Mouse (Mus musculus) ZHBTc4 (cell line): ENCODE data around the gene Olfr1216.
"Not testable (repeated sequence)": the region's sequence is repeated elsewhere in the genome, so short reads cannot be mapped to it uniquely, and the experiment has no call there.

Experiments
- DNase-seq: peaks from one replicate; pipeline ENCODE4 v3.0.0-alpha.2; 2011; ENCODE audit warnings: low read depth, low spot score

Gene Olfr1216

DNA sequence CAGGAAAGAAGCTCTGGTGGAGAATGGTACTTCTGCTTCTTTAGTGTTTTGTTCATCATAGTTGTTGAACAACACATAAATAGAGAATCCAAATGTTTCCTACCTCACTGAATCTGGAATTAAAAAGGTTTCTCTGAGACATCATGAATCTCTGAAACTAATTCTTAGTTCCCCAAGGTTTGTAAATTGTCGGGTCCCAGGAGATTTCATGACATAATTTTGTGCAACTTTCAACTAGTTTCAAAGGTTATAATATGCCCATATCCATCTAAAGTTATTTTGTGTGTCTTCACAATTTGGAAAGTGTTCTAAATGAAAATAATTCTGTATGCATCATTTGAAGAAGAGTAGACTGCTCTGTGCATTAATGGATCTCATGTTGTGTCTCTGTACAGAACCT, at the start of gene Olfr1216:
Gene Olfr1216 (minus strand): TSS at position 101 of the 400 bp plus-strand sequence.
- no peak for DNase-seq

DNA sequence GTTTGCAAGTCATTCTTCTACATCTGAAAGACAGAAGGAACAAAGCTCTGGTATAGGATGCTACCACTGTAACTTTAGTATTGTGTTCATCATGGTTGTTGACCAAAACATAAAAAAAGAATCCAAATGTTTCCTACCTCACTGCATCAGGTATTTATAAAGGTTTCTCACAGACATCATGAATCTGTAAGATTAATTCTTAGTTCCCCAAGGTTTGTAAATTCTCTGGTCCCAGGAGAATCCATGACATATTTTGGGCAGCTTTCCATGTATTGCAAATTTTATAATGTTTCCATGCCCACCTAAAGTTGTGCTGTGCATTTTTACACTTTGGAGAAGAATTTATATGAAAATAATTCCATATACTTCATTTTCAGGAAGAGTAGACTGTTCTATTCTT, 42.9 kb upstream of the Olfr1216 start, which contains the start of gene Olfr1218:
Gene Olfr1218 (minus strand): TSS at position 101 of the 400 bp plus-strand sequence.
- no peak for DNase-seq

GRCm38 (mm10) chr2:89031965-89032364, 13.8 kb upstream of the Olfr1216 start, which contains the start of gene Olfr1217:
TSS of gene Olfr1217 (minus strand) at chr2:89032065.
- no peak for DNase-seq

DNA sequence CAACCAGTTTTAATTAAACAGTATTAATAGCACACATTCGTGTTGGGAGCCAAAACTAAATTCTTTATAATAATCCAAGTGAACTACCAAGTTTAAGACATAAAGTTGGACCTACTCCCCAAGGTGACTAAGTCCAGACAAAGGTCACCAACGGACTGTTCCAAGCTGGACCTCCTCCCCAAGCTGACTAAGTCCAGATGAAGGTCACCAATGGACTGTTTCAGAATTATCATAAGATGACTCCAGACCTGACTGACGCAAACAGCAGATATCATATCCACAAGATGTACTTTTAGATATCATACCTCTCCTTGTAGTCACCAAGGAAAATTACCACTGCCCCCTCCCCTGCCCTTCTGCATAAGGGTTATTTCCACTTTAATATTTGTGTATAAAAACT, 3.3 kb upstream of the Olfr1216 start:
- DNase-seq: not testable (repeated sequence)

DNA sequence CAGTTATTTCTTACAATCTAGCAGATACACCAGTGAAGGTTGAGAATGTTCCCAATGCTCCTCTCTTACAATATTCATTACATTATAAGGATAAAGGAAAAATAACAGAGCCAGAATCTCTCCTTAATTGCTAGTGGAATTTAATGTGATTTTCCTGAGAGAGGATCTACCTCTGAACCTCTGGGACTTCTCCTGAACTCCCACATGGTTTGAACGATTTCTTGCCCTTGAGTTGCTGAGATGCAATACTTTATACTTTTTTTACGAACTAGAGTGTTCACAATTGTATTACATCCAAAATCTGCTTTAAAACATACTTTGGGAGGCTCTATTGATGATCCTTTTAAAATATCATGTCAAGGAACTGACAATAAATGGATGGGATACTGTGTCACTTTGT, 11.3 kb downstream of the Olfr1216 start, which contains the start of gene Olfr1215:
Gene Olfr1215 (minus strand): TSS at position 101 of the 400 bp plus-strand sequence.
- DNase-seq: no peak

DNA sequence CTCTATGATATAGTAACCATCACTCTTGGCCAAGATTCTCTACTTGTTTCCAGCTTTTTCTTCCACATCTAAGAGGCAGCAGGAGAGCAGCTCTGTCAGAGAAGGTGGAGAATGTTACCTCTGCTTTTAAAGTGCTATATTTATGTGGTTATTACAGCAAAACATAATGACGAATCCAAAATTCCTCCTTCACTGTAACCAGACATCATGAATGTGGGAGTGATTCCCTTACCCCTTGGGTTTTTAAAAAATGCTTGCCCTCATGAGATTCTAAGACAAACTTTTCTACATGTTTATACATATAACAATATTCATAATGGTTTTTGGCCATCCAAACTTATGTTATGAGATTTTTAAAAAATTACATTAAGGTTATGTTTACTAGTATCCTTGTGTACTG, 25.6 kb downstream of the Olfr1216 start, which contains the start of gene Olfr1214:
Gene Olfr1214 (minus strand): TSS at position 101 of the 400 bp plus-strand sequence.
- DNase-seq: no peak

- DNase-seq: no peak
These were observed 38.0 kb downstream of the Olfr1216 start, which contains the start of gene Gm13762 for GRCm38 (mm10) chr2:88980181-88980580. TSS of gene Gm13762 (minus strand) at chr2:88980281.
